Mouse (Mus musculus) NIH3T3 (cell line): ENCODE measurements around the gene Snap47.
"Not testable (repeated sequence)": the region's sequence is repeated elsewhere in the genome, so short reads cannot be mapped to it uniquely, and the experiment has no call there.

Experiments used
- DNase-seq: peaks from one replicate; pipeline ENCODE4 v3.0.0-alpha.2; 2012; ENCODE audit warnings: low read depth

Snap47 gene

DNA sequence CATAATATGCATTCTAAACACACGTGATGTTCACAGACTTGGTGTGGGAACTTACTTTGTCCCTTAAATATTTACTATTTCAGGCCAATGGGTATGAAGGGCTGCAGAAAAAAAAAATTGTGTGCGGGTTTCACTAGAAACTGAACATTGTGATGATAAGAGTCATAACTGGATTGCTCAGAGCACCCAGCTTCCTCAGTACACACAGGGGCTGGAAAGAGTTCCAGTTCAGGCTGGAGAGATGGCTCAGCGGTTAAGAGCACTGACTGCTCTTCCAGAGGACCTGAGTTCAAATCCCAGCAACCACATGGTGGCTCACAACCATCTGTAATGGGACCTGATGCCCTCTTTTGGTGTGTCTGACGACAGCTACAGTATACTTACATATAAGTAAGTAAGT is 83.0 kb downstream of the Snap47 start:
- not testable (repeated sequence) for DNase-seq

DNA sequence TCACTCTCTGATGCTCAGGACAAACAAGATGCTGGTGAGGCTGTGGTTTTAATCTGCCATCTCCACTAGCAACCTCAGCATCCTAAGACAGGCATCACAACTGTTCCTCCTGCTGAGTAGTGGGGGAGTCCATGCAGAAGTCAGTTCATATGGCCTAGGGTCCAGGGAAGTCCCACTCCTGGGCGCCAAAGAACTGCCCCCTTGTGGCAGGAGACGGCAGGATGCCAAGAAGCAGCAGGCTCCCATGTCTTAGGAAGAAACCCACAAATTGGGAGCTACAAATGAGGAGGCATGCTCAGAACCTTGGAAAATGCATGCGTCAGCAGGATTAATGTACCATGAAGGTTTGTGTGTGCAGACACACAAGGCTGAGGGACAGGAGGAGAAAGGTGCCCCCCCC is 84.4 kb downstream of the Snap47 start:
- peak; percentile 48 for DNase-seq

DNA sequence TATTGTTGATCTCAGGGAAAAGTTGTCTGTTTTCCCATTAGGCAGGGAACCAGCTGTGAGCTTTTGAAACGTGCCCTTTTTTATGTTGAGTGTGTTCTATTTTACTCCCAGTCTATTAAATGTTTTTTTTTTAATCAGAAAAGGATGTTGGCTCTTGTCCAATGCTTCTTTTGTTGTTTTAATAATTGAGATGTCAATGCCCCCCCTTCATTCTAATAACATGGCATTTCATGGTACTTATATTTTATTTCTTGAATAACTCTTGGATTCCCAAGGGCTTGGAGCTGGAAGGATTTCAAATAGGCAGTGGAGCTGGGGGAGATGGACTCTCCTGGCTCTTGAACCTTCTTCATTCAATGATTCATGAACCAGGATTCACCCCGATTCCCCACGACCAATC is 85.0 kb downstream of the Snap47 start:
- peak; percentile 64 for DNase-seq

DNA sequence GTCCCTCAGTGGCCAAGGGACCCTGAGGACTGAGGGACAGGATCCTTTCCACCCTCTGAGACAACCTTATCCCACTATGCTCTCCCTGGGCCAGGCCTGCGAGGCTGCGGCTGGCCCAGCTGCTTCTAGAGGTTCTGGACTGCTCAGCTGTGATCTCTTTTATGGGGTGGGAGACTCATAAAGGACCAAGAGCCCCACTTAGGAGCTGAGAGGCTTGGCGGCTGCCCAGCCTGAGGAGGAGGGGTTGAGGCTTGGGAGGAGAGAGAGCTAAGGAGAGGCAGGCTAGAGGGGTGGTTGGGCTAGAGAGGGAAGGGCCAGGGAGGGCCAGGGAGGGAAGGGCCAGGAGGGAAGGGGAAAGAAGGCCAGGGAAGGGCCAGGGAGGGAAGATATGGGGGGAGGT is 86.6 kb downstream of the Snap47 start:
- DNase-seq, result peak; percentile 36

DNA sequence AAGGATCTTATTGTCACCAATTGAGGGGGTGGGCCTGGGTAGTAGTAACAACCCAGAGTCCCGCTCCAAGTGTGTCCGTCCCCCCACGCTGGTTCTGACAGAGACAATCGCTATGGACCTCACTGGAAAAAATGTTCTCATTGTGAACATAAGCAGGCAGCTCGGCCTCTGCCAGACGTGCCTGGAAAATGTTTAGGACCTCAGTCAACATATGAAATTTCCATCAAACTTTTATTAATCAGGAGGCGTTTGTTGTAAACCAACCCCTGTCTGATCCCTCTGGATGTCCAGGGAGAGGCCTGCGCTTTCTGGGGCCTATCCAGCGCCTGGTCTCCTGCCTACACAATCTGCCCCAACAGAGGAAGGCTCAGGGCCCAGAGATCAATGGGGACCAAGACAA is 87.0 kb downstream of the Snap47 start:
- no peak for DNase-seq

DNA sequence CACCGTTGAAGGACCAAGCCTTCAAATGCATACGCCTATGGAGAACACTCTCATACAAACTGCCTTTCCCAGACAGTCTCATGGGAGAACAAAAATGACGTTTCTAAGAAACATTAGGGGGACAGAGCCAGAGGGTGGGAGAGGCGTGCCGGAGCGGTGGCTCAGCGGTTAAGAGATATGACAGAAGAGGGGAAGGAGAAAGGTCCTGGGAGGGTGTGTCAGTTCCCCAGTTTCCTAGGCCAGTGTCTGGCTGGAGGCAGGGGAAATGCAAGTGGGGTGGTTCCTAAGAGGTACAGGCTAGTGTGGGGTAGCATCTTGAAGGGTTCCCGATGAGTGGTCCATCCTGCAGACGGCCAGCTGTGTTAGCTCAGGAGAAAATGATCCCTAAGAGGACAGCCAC is 89.7 kb downstream of the Snap47 start:
- no peak for DNase-seq
